Mouse (Mus musculus) lung, postnatal 0 days (tissue): ENCODE results near the gene Xpnpep2. TPM values are rescaled to one million over a fixed set of nuclear protein-coding genes. Genes with fewer than 3 reads are reported as not detected.

ENCODE experiments used
- ATAC-seq: fragments of 200-750 bp; cut with Nextera tagmentation; 2 replicates; pipeline ENCODE4 v1.8.0; 2017; ENCODE audit warnings: moderate library complexity
- DNase-seq: peaks from one replicate; pipeline ENCODE4 v3.0.0-alpha.2; 2016; ENCODE audit warnings: low spot score
- H3K27ac ChIP-seq: fragments of 300-500 bp; sonication (generic); 2 replicates; pipeline ENCODE4 v1.5.1; 2014; ENCODE audit warnings: antibody characterized with exemption, mild to moderate bottlenecking, low read length, mixed read lengths
- H3K27me3 ChIP-seq: fragments of 300-500 bp; sonication (generic); replicated peaks from 2 replicates; pipeline ENCODE4 v1.6.1; 2014; ENCODE audit warnings: low read length, mixed read lengths; ENCODE audit not compliant: insufficient read depth
- H3K36me3 ChIP-seq: fragments of 300-500 bp; sonication (generic); 2 replicates; pipeline ENCODE4 v1.6.1; 2014; ENCODE audit warnings: low read length, mixed read lengths; ENCODE audit not compliant: insufficient read depth
- H3K4me1 ChIP-seq: fragments of 300-500 bp; sonication (generic); 2 replicates; pipeline ENCODE4 v1.6.1; 2014; ENCODE audit warnings: antibody characterized with exemption, low read depth, low read length, mixed read lengths; ENCODE audit not compliant: insufficient read depth
- H3K4me2 ChIP-seq: fragments of 300-500 bp; sonication (generic); replicated peaks from 2 replicates; pipeline ENCODE4 v1.6.1; 2014; ENCODE audit warnings: low read depth, mild to moderate bottlenecking, low read length, moderate library complexity, mixed read lengths
- H3K4me3 ChIP-seq: fragments of 300-500 bp; sonication (generic); 2 replicates; pipeline ENCODE4 v1.5.1; 2014; ENCODE audit warnings: low read depth, low read length
- H3K9ac ChIP-seq: fragments of 300-500 bp; sonication (generic); replicated peaks from 2 replicates; pipeline ENCODE4 v1.6.1; 2014; ENCODE audit warnings: low read depth, mild to moderate bottlenecking
- H3K9me3 ChIP-seq: fragments of 300-500 bp; sonication (generic); 2 replicates; pipeline ENCODE4 v1.6.1; 2016; ENCODE audit warnings: low read length, mixed read lengths
- CTCF ChIP-seq: IDR thresholded peaks from 2 replicates; pipeline ENCODE4 v1.5.1; 2016; ENCODE audit warnings: antibody characterized with exemption, mild to moderate bottlenecking
- EP300 ChIP-seq: IDR thresholded peaks from 2 replicates; pipeline ENCODE4 v1.6.1; 2016; ENCODE audit warnings: antibody characterized with exemption, mild to moderate bottlenecking, control low read depth
- WGBS: fragments of 180-500 bp; shearing (Covaris S2); extraction: QIAGEN DNeasy Blood & Tissue Kit; methylation state at CpG from one replicate; pipeline ENCODE4 v1.1.7; 2014; 5-methylcytosine and 5-hydroxymethylcytosine counted together
- polyA plus RNA-seq: library from polyadenylated mRNA; unstranded; fragments of >200 nt; fragmentation: Nextera tagmentation; extraction: Ambion mirVana; gene quantifications from 2 replicates; pipeline ENCODE4 v1.2.1, GENCODE M21; 2015

Xpnpep2 gene
- polyA plus RNA-seq, 1 experiment from 2014 or later, result 0.54 TPM

- no peak for ATAC-seq
- 51% methylated on average over 2 of the region's 2 CpGs for WGBS
Measured at GRCm38 (mm10) chrX:48153949-48154348, 45.4 kb downstream of the Xpnpep2 start.

GRCm38 (mm10) chrX:48155489-48155888, 47.0 kb downstream of the Xpnpep2 start:
- TF ChIP-seq CTCF (no peak), EP300 (no peak)
- H3K4me2 ChIP-seq, result no peak overlapping the region
- DNase-seq (no peak), ATAC-seq (no peak)
- H3K27me3 ChIP-seq, result no peaks in the 10 kb centered on the region
- no peaks in the 10 kb centered on the region for H3K9me3 ChIP-seq
- WGBS, result 79% methylated on average over 6 of the region's 6 CpGs
- H3K4me1 ChIP-seq, result no peaks in the 10 kb centered on the region
- H3K4me3 ChIP-seq, result no peak overlapping the region
- H3K9ac ChIP-seq, result no peak overlapping the region
- no peaks in the 10 kb centered on the region for H3K36me3 ChIP-seq
- no peak overlapping the region for H3K27ac ChIP-seq

More at GRCm38 (mm10) chrX:48153949-48154348, 45.4 kb downstream of the Xpnpep2 start:
- no peak overlapping the region for H3K9ac ChIP-seq
- TF ChIP-seq CTCF (no peak), EP300 (no peak)
- H3K4me3 ChIP-seq, result no peak overlapping the region
- no peaks in the 10 kb centered on the region for H3K4me1 ChIP-seq
- H3K36me3 ChIP-seq, result no peaks in the 10 kb centered on the region
- no peaks in the 10 kb centered on the region for H3K9me3 ChIP-seq
- no peaks in the 10 kb centered on the region for H3K27me3 ChIP-seq
- H3K4me2 ChIP-seq, result no peak overlapping the region
- DNase-seq, result no peak
- H3K27ac ChIP-seq, result no peak overlapping the region

- no peak overlapping the region for H3K4me2 ChIP-seq
- H3K4me1 ChIP-seq, result no peaks in the 10 kb centered on the region
- WGBS, result 84% methylated on average over 8 of the region's 8 CpGs
- ATAC-seq (no peak), DNase-seq (no peak)
- no peaks in the 10 kb centered on the region for H3K27me3 ChIP-seq
- TF ChIP-seq EP300 (no peak), CTCF (no peak)
- no peaks in the 10 kb centered on the region for H3K9me3 ChIP-seq
- no peak overlapping the region for H3K27ac ChIP-seq
- H3K36me3 ChIP-seq, result no peaks in the 10 kb centered on the region
- H3K4me3 ChIP-seq, result no peak overlapping the region
- no peak overlapping the region for H3K9ac ChIP-seq
Measured at GRCm38 (mm10) chrX:48157396-48157795, 48.9 kb downstream of the Xpnpep2 start.

DNA sequence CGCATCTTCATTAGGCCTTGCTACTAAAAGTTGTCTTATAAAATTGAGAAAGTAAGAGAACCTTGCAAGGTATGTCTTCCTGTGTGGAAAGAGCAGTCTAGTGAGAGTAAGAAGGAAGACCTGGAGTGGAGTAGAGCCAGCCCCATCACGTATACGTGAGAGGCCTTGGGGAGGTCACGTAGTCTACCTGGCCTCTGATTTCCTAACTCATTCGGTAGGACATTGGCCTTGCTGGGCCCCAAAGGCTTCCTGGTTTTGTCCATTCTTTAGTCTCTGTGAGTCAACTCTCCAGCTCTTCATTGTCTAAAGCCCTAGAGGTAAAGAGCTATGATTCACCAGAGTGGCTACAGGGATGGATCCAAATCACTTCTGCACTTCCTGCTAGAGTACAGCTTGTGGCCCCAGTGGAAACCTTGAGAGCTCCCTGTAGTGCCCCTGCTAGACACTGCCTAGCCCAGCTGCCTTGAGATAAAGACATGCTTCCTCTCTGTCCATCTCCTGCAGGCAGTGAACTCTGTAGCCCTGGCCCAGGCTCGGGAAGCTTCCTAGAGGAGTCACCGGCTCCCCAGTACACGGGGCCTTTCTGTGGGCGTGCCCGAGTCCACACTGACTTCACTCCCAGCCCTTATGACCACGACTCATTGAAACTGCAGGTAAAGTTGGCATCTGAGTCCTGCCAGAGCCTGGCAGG, 49.8 kb downstream of the Xpnpep2 start:
- no peak overlapping the region for H3K4me2 ChIP-seq
- no peak overlapping the region for H3K27ac ChIP-seq
- H3K9ac ChIP-seq, result no peak overlapping the region
- no peaks in the 10 kb centered on the region for H3K36me3 ChIP-seq
- WGBS, result 76% methylated on average over 11 of the region's 11 CpGs
- ATAC-seq, result no peak
- no peaks in the 10 kb centered on the region for H3K27me3 ChIP-seq
- DNase-seq, result no peak
- no peaks in the 10 kb centered on the region for H3K4me1 ChIP-seq
- H3K9me3 ChIP-seq, result no peaks in the 10 kb centered on the region
- TF ChIP-seq CTCF (no peak), EP300 (no peak)
- no peak overlapping the region for H3K4me3 ChIP-seq

DNA sequence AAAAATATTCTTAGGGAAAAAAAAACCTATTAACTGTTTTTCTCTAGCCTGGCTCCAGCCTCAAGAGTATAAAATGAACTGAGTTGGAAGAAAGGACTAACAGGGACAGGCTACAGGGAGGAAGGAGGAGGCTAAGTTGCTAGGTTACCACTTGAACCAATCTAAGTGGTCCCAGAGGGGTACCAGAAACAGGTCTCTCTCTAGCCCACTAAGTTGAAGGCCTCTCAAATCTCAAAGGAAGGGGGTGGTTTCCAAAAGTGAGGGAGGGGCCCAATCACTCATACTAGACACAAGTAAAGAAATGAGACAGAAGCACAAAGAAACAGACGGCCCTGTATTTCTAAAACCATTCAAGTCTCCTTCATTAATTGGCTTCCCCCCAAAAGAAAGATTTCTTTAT, 61.4 kb downstream of the Xpnpep2 start:
- no peak overlapping the region for H3K9ac ChIP-seq
- no peak overlapping the region for H3K4me2 ChIP-seq
- no peak overlapping the region for H3K27ac ChIP-seq
- no peak for TF ChIP-seq EP300
- TF ChIP-seq CTCF, result no peak
- H3K4me1 ChIP-seq, result no peaks in the 10 kb centered on the region
- no peak for DNase-seq
- H3K27me3 ChIP-seq, result no peaks in the 10 kb centered on the region
- no peaks in the 10 kb centered on the region for H3K36me3 ChIP-seq
- no peak overlapping the region for H3K4me3 ChIP-seq
- no peak for ATAC-seq
- 50% methylated on average over 1 of the region's 1 CpGs for WGBS
- no peaks in the 10 kb centered on the region for H3K9me3 ChIP-seq

- Histone ChIP-seq H3K27me3 (no peaks in the 10 kb centered on the region), H3K36me3 (no peaks in the 10 kb centered on the region), H3K9me3 (no peaks in the 10 kb centered on the region), H3K4me1 (no peaks in the 10 kb centered on the region), H3K27ac (no peak overlapping the region), H3K4me3 (no peak overlapping the region), H3K4me2 (no peak overlapping the region), H3K9ac (no peak overlapping the region)
- TF ChIP-seq CTCF (no peak), EP300 (no peak)
- ATAC-seq (no peak), DNase-seq (no peak)
- 17% methylated on average over 1 of the region's 1 CpGs for WGBS
Measured at GRCm38 (mm10) chrX:48170368-48170767, 61.8 kb downstream of the Xpnpep2 start.
